Mouse (Mus musculus) midbrain, embryonic 16.5 days (tissue): Measurements from ENCODE around the gene Dapp1. TPM values are rescaled to one million over a fixed set of nuclear protein-coding genes. Genes with fewer than 3 reads are reported as not detected.

Experiments
- ATAC-seq: fragments of 200-750 bp; cut with Nextera tagmentation; 2 replicates; pipeline ENCODE4 v1.8.0; 2017; ENCODE audit warnings: moderate TSS enrichment
- H3K27ac ChIP-seq: fragments of 300-500 bp; sonication (generic); 2 replicates; pipeline ENCODE4 v1.5.1; 2014; ENCODE audit warnings: mild to moderate bottlenecking, low read length, mixed read lengths
- H3K27me3 ChIP-seq: fragments of 300-500 bp; sonication (generic); 2 replicates; pipeline ENCODE4 v1.6.1; 2014; ENCODE audit warnings: low read depth, low read length, mixed read lengths; ENCODE audit not compliant: control insufficient read depth, insufficient read depth
- H3K36me3 ChIP-seq: fragments of 300-500 bp; sonication (generic); 2 replicates; pipeline ENCODE4 v1.6.1; 2014; ENCODE audit warnings: mild to moderate bottlenecking, low read length, moderate library complexity, mixed read lengths; ENCODE audit not compliant: control insufficient read depth, insufficient read depth
- H3K4me1 ChIP-seq: fragments of 300-500 bp; sonication (generic); 2 replicates; pipeline ENCODE4 v1.6.1; 2014; ENCODE audit warnings: mild to moderate bottlenecking, low read length, mixed read lengths; ENCODE audit not compliant: control insufficient read depth, insufficient read depth
- H3K4me2 ChIP-seq: fragments of 300-500 bp; sonication (generic); 2 replicates; pipeline ENCODE4 v1.6.1; 2014; ENCODE audit warnings: mild to moderate bottlenecking, low read length, mixed read lengths
- H3K4me3 ChIP-seq: fragments of 300-500 bp; sonication (generic); 2 replicates; pipeline ENCODE4 v1.5.1; 2014; ENCODE audit warnings: low read depth, mild to moderate bottlenecking, low read length, moderate library complexity, mixed read lengths
- H3K9ac ChIP-seq: fragments of 300-500 bp; sonication (generic); 2 replicates; pipeline ENCODE4 v1.6.1; 2014; ENCODE audit warnings: low read depth, low read length, mixed read lengths
- H3K9me3 ChIP-seq: fragments of 300-500 bp; sonication (generic); replicated peaks from 2 replicates; pipeline ENCODE4 v1.6.1; 2014; ENCODE audit warnings: mild to moderate bottlenecking, low read length, mixed read lengths; ENCODE audit not compliant: control insufficient read depth, poor library complexity, severe bottlenecking
- WGBS: fragments of 180-500 bp; shearing (Covaris S2); extraction: QIAGEN DNeasy Blood & Tissue Kit; methylation state at CpG from one replicate; pipeline ENCODE4 v1.1.7; 2014; 5-methylcytosine and 5-hydroxymethylcytosine counted together
- polyA plus RNA-seq: library from polyadenylated mRNA; unstranded; fragments of >200 nt; fragmentation: Nextera tagmentation; extraction: Ambion mirVana; gene quantifications from 2 replicates; pipeline ENCODE4 v1.2.1, GENCODE M21; 2015

The Dapp1 gene
- polyA plus RNA-seq, 1 experiment from 2014 or later: 2.7 TPM

- Histone ChIP-seq H3K36me3 (no peaks in the 10 kb centered on the region), H3K9me3 (no peaks in the 10 kb centered on the region), H3K4me2 (no peak overlapping the region), H3K27me3 (no peaks in the 10 kb centered on the region), H3K27ac (no peak overlapping the region), H3K9ac (no peak overlapping the region), H3K4me1 (no peaks in the 10 kb centered on the region), H3K4me3 (no peak overlapping the region)
- WGBS: 57% methylated on average over 4 of the region's 4 CpGs
- ATAC-seq: no peak
Observed at GRCm38 (mm10) chr3:138012351-138012750, 31.0 kb upstream of the Dapp1 start.

GRCm38 (mm10) chr3:138008152-138008551, 26.8 kb upstream of the Dapp1 start:
- H3K4me3 ChIP-seq: no peak overlapping the region
- no peaks in the 10 kb centered on the region for H3K36me3 ChIP-seq
- no peaks in the 10 kb centered on the region for H3K27me3 ChIP-seq
- H3K4me2 ChIP-seq: no peak overlapping the region
- no peaks in the 10 kb centered on the region for H3K4me1 ChIP-seq
- H3K27ac ChIP-seq: no peak overlapping the region
- H3K9me3 ChIP-seq: no peaks in the 10 kb centered on the region
- no peak overlapping the region for H3K9ac ChIP-seq
- ATAC-seq: no peak
- WGBS: 82% methylated on average over 6 of the region's 6 CpGs

- Histone ChIP-seq H3K4me3 (no peak overlapping the region), H3K9me3 (no peaks in the 10 kb centered on the region), H3K4me2 (no peak overlapping the region), H3K9ac (no peak overlapping the region), H3K27ac (no peak overlapping the region), H3K36me3 (no peaks in the 10 kb centered on the region), H3K27me3 (no peaks in the 10 kb centered on the region), H3K4me1 (no peaks in the 10 kb centered on the region)
- WGBS: 82% methylated on average over 3 of the region's 3 CpGs
- ATAC-seq: no peak
Observed at GRCm38 (mm10) chr3:138006896-138007295, 25.6 kb upstream of the Dapp1 start.

- Histone ChIP-seq H3K27me3 (no peaks in the 10 kb centered on the region), H3K4me1 (0 out of 2 replicates have a peak, but pooled peaks cover 2% of the 10 kb centered on the region), H3K4me3 (no peak overlapping the region), H3K9me3 (no peaks in the 10 kb centered on the region), H3K4me2 (no peak overlapping the region), H3K27ac (no peak overlapping the region), H3K36me3 (no peaks in the 10 kb centered on the region), H3K9ac (no peak overlapping the region)
- no peak for ATAC-seq
- 93% methylated on average over 7 of the region's 7 CpGs for WGBS
Observed at GRCm38 (mm10) chr3:138003264-138003663, 21.9 kb upstream of the Dapp1 start.

- Histone ChIP-seq H3K9me3 (no peaks in the 10 kb centered on the region), H3K36me3 (no peaks in the 10 kb centered on the region), H3K9ac (no peak overlapping the region), H3K4me2 (no peak overlapping the region), H3K4me1 (0 out of 2 replicates have a peak, but pooled peaks cover 2% of the 10 kb centered on the region), H3K27me3 (no peaks in the 10 kb centered on the region), H3K4me3 (no peak overlapping the region), H3K27ac (no peak overlapping the region)
- no peak for ATAC-seq
- WGBS: 84% methylated on average over 6 of the region's 6 CpGs
Observed at GRCm38 (mm10) chr3:138002545-138002944, 21.2 kb upstream of the Dapp1 start.

- H3K4me3 ChIP-seq: no peak overlapping the region
- H3K9me3 ChIP-seq: no peaks in the 10 kb centered on the region
- no peak overlapping the region for H3K27ac ChIP-seq
- no peaks in the 10 kb centered on the region for H3K27me3 ChIP-seq
- no peak overlapping the region for H3K4me2 ChIP-seq
- 83% methylated on average over 4 of the region's 4 CpGs for whole genome bisulfite sequencing
- no peak for ATAC-seq
- H3K9ac ChIP-seq: no peak overlapping the region
- 0 out of 2 replicates have a peak, but pooled peaks cover 2% of the 10 kb centered on the region for H3K4me1 ChIP-seq
- no peaks in the 10 kb centered on the region for H3K36me3 ChIP-seq
Observed at GRCm38 (mm10) chr3:138001865-138002264, 20.5 kb upstream of the Dapp1 start.

GRCm38 (mm10) chr3:138000724-138001069, 19.4 kb upstream of the Dapp1 start:
- H3K27me3 ChIP-seq: no peaks in the 10 kb centered on the region
- no peak overlapping the region for H3K9ac ChIP-seq
- H3K9me3 ChIP-seq: no peaks in the 10 kb centered on the region
- no peak overlapping the region for H3K27ac ChIP-seq
- WGBS: 78% methylated on average over 4 of the region's 4 CpGs
- no peak overlapping the region for H3K4me2 ChIP-seq
- H3K4me3 ChIP-seq: no peak overlapping the region
- H3K36me3 ChIP-seq: no peaks in the 10 kb centered on the region
- 0 out of 2 replicates have a peak, but pooled peaks cover 2% of the 10 kb centered on the region for H3K4me1 ChIP-seq
- ATAC-seq: no peak

- no peak overlapping the region for H3K9ac ChIP-seq
- H3K4me3 ChIP-seq: no peak overlapping the region
- no peaks in the 10 kb centered on the region for H3K9me3 ChIP-seq
- no peak for ATAC-seq
- no peaks in the 10 kb centered on the region for H3K36me3 ChIP-seq
- H3K27me3 ChIP-seq: no peaks in the 10 kb centered on the region
- 93% methylated on average over 8 of the region's 8 CpGs for WGBS
- H3K4me1 ChIP-seq: 0 out of 2 replicates have a peak, but pooled peaks cover 2% of the 10 kb centered on the region
- H3K4me2 ChIP-seq: no peak overlapping the region
- no peak overlapping the region for H3K27ac ChIP-seq
Observed at GRCm38 (mm10) chr3:138000062-138000723, 18.8 kb upstream of the Dapp1 start.

- no peak overlapping the region for H3K4me2 ChIP-seq
- ATAC-seq: no peak; the same call in 1 of the 2 replicates
- 36% methylated on average over 9 of the region's 9 CpGs for WGBS
Observed at GRCm38 (mm10) chr3:137999224-137999790, 18.0 kb upstream of the Dapp1 start.

More at GRCm38 (mm10) chr3:137999224-137999790, 18.0 kb upstream of the Dapp1 start:
- Histone ChIP-seq H3K27ac (no peak overlapping the region), H3K9me3 (no peaks in the 10 kb centered on the region), H3K9ac (no peak overlapping the region), H3K36me3 (no peaks in the 10 kb centered on the region), H3K4me1 (peaks cover 4% of the 10 kb centered on the region; the same call in 1 of the 2 replicates), H3K4me3 (no peak overlapping the region), H3K27me3 (no peaks in the 10 kb centered on the region)
